Mouse (Mus musculus) intestine, embryonic 15.5 days (tissue): ENCODE data around the gene Trem3. TPM values are rescaled to one million over a fixed set of nuclear protein-coding genes. Genes with fewer than 3 reads are reported as not detected.

Source experiments
- ATAC-seq: fragments of 200-750 bp; cut with Nextera tagmentation; 2 replicates; pipeline ENCODE4 v1.8.0; 2017; ENCODE audit warnings: moderate TSS enrichment, moderate library complexity
- H3K27ac ChIP-seq: fragments of 300-500 bp; sonication (generic); 2 replicates; pipeline ENCODE4 v1.5.1; 2015; ENCODE audit warnings: mild to moderate bottlenecking, inconsistent platforms
- H3K27me3 ChIP-seq: fragments of 300-500 bp; sonication (generic); replicated peaks from 2 replicates; pipeline ENCODE4 v1.6.1; 2015; ENCODE audit warnings: inconsistent platforms
- H3K36me3 ChIP-seq: fragments of 300-500 bp; sonication (generic); 2 replicates; pipeline ENCODE4 v1.6.1; 2015; ENCODE audit warnings: inconsistent platforms
- H3K4me1 ChIP-seq: fragments of 300-500 bp; sonication (generic); replicated peaks from 2 replicates; pipeline ENCODE4 v1.6.1; 2015; ENCODE audit warnings: inconsistent platforms
- H3K4me2 ChIP-seq: fragments of 300-500 bp; sonication (generic); replicated peaks from 2 replicates; pipeline ENCODE4 v1.6.1; 2015; ENCODE audit warnings: mild to moderate bottlenecking, inconsistent platforms
- H3K4me3 ChIP-seq: fragments of 300-500 bp; sonication (generic); replicated peaks from 2 replicates; pipeline ENCODE4 v1.5.1; 2015; ENCODE audit warnings: inconsistent platforms
- H3K9ac ChIP-seq: fragments of 300-500 bp; sonication (generic); 2 replicates; pipeline ENCODE4 v1.6.1; 2015; ENCODE audit warnings: inconsistent platforms
- H3K9me3 ChIP-seq: fragments of 300-500 bp; sonication (generic); 2 replicates; pipeline ENCODE4 v1.6.1; 2016; ENCODE audit warnings: inconsistent platforms
- WGBS: fragments of 180-500 bp; shearing (Covaris S2); methylation state at CpG from one replicate; pipeline ENCODE4 v1.1.7; 2015; 5-methylcytosine and 5-hydroxymethylcytosine counted together
- polyA plus RNA-seq: library from polyadenylated mRNA; unstranded; fragments of >200 nt; fragmentation: Nextera tagmentation; extraction: Ambion mirVana; gene quantifications from 2 replicates; pipeline ENCODE4 v1.2.1, GENCODE M21; 2015

Gene Trem3
- polyA plus RNA-seq, 1 experiment from 2014 or later: 0.19 TPM

DNA sequence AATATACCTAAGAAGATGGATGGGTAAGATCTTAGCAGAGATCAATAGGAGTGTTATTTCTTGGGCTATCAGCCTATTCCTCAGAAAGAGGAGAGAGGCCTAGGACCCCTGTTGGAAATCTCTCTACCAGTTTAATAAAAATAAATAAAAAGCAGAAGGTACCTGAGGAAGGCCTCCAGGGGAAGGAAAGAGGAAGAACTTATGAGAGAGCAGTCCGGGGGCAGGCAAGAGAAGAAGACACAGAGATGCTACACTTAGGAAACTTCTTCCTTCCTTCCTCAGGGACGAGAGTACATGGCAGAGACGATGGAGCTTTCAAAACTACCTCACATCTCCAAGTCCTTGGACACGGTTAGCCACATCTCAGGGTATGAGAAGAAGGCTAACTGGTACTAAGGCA is 26.5 kb downstream of the Trem3 start:
- Histone ChIP-seq H3K9ac (no peak overlapping the region), H3K4me1 (no peaks in the 10 kb centered on the region; the same call in 1 of the 2 replicates), H3K4me3 (no peak overlapping the region), H3K27ac (no peak overlapping the region), H3K36me3 (no peaks in the 10 kb centered on the region), H3K4me2 (no peak overlapping the region), H3K27me3 (no peaks in the 10 kb centered on the region), H3K9me3 (no peaks in the 10 kb centered on the region)
- 83% methylated on average over 4 of the region's 4 CpGs for WGBS
- ATAC-seq: no peak

GRCm38 (mm10) chr17:48274885-48275284 is 27.3 kb downstream of the Trem3 start:
- 0 out of 2 replicates have a peak, but pooled peaks have one; percentile 38 for ATAC-seq
- WGBS: 45% methylated on average over 6 of the region's 6 CpGs
- Histone ChIP-seq H3K27me3 (no peaks in the 10 kb centered on the region), H3K27ac (no peak overlapping the region), H3K36me3 (no peaks in the 10 kb centered on the region), H3K4me2 (no peak overlapping the region), H3K4me3 (no peak overlapping the region), H3K9ac (no peak overlapping the region), H3K9me3 (no peaks in the 10 kb centered on the region), H3K4me1 (no peaks in the 10 kb centered on the region; the same call in 1 of the 2 replicates)

DNA sequence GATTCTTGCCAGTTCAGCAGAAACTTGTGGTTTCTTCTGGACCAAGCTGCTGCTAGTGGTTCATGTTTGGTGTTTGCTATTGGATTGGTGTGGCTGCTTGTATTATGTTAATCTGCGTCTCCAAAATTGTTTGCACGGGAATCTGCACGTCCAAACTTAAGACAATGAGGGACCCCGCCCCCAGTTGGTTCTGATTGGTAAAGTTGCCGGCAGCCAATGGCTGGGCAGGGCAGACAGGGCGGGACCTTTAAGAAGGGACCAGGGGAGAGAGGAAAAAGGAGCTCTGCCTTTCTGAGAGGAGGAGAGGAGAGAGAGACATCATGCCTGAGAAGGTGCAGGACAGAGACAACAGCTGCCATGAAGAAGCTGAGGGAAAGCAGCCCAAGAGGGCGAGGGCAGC is 28.2 kb downstream of the Trem3 start:
- Histone ChIP-seq H3K27ac (no peak overlapping the region), H3K36me3 (no peaks in the 10 kb centered on the region), H3K9me3 (no peaks in the 10 kb centered on the region), H3K4me3 (no peak overlapping the region), H3K4me2 (no peak overlapping the region), H3K27me3 (no peaks in the 10 kb centered on the region), H3K9ac (no peak overlapping the region), H3K4me1 (no peaks in the 10 kb centered on the region; the same call in 1 of the 2 replicates)
- 66% methylated on average over 7 of the region's 7 CpGs for WGBS
- no peak for ATAC-seq

- H3K4me2 ChIP-seq: no peak overlapping the region
- H3K36me3 ChIP-seq: no peaks in the 10 kb centered on the region
- H3K9me3 ChIP-seq: no peaks in the 10 kb centered on the region
- no peaks in the 10 kb centered on the region for H3K27me3 ChIP-seq
- no peak overlapping the region for H3K9ac ChIP-seq
- H3K27ac ChIP-seq: no peak overlapping the region
- H3K4me1 ChIP-seq: 0 out of 2 replicates have a peak, but pooled peaks cover 3% of the 10 kb centered on the region
- no peak overlapping the region for H3K4me3 ChIP-seq
- ATAC-seq: no peak
Measured at GRCm38 (mm10) chr17:48278381-48278780, 30.8 kb downstream of the Trem3 start.

GRCm38 (mm10) chr17:48279002-48279401 is 31.4 kb downstream of the Trem3 start:
- H3K4me2 ChIP-seq: no peak overlapping the region
- H3K4me1 ChIP-seq: 0 out of 2 replicates have a peak, but pooled peaks cover 3% of the 10 kb centered on the region
- H3K27me3 ChIP-seq: no peaks in the 10 kb centered on the region
- H3K27ac ChIP-seq: no peak overlapping the region
- H3K36me3 ChIP-seq: no peaks in the 10 kb centered on the region
- 80% methylated on average over 4 of the region's 4 CpGs for WGBS
- no peak overlapping the region for H3K9ac ChIP-seq
- H3K4me3 ChIP-seq: no peak overlapping the region
- ATAC-seq: no peak
- no peaks in the 10 kb centered on the region for H3K9me3 ChIP-seq

DNA sequence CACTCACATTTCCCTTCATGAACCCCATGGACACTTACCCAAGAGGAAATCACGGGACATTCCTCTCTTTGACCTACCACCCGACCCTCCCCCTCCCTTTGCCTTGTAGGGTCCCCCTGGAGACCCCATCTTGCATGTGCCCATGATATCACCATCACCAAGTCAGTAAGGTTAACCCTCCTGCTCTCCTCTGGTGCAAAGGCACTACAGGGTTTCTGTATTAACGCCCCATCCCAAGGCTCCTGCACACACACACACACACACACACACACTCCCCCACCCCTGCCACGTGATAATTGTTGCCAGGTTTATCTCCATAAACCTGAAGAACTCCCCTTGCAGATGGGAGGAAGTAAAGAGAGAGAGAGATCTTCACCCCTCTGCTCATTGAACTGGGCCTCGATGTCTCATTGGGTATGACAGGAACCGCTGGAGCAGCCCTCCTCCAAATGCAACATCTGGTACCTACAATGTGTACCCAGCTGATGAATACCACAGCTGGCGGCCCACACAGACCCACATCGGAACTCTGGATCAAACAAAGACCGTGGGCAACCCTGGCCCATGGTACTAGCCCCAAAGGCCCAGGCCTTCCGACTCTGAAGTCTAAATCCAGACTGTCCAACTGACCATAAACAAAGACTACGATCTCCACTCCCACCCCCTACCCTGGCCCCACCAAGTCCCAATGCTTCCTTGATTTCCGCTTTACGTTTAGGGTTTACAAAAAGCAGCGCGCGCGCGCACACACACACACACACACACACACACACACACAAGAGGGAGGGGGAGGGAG is 33.6 kb downstream of the Trem3 start:
- peak overlapping the region; percentile 58 for H3K4me2 ChIP-seq
- ATAC-seq: peak; percentile 41
- H3K4me1 ChIP-seq: 0 out of 2 replicates have a peak, but pooled peaks cover 3% of the 10 kb centered on the region
- no peaks in the 10 kb centered on the region for H3K27me3 ChIP-seq
- H3K9me3 ChIP-seq: no peaks in the 10 kb centered on the region
- H3K36me3 ChIP-seq: no peaks in the 10 kb centered on the region
- H3K27ac ChIP-seq: no peak overlapping the region
- WGBS: 24% methylated on average over 18 of the region's 18 CpGs
- no peak overlapping the region for H3K9ac ChIP-seq
- peak overlapping the region; percentile 15; the same call in 1 of the 2 replicates for H3K4me3 ChIP-seq

DNA sequence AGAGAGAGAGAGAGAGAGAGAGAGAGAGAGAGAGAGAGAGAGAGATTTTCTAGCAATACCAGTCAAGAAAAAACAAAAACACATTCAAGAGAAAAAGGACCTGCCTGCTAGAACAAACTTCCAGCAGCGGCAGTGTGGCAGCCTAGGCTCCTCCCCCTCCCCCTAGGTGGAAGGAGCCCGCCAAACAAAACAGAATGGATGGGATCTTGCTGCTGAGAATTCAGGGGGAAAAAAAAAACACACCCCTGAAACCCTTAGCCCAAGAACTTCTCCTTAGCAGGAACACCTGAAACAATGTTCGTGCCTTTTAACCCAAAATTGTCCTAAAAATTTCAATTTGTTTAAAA is 34.1 kb downstream of the Trem3 start:
- Histone ChIP-seq H3K27ac (no peak overlapping the region), H3K27me3 (no peaks in the 10 kb centered on the region), H3K4me1 (0 out of 2 replicates have a peak, but pooled peaks cover 3% of the 10 kb centered on the region), H3K4me2 (peak overlapping the region; percentile 58), H3K36me3 (no peaks in the 10 kb centered on the region), H3K9me3 (no peaks in the 10 kb centered on the region), H3K9ac (no peak overlapping the region), H3K4me3 (peak overlapping the region; percentile 15; the same call in 1 of the 2 replicates)
- WGBS: 8% methylated on average over 3 of the region's 3 CpGs
- ATAC-seq: no peak

DNA sequence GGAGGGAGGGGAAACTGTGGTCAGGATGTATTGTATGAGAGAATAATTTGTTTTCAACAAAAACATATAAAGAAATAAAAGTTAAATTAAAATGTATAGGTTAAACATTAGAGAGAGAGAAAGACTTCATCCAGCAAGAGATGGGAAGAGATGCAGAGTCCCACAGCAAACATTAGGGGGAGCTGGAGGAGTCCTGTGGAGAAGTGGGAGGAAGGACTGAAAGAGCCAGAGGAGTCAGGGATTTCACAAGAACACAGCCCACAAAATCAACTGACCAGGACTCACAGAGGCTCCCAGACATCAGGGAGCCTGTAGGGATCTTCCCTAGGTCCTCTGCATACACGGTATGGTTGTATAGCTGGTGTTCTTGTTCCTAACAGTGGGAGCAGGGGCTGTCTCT is 39.2 kb downstream of the Trem3 start:
- H3K4me2 ChIP-seq: no peak overlapping the region
- no peak overlapping the region for H3K27ac ChIP-seq
- H3K36me3 ChIP-seq: no peaks in the 10 kb centered on the region
- no peaks in the 10 kb centered on the region for H3K4me1 ChIP-seq
- 45% methylated on average over 1 of the region's 1 CpGs for WGBS
- no peaks in the 10 kb centered on the region for H3K27me3 ChIP-seq
- no peak overlapping the region for H3K9ac ChIP-seq
- H3K9me3 ChIP-seq: no peaks in the 10 kb centered on the region
- ATAC-seq: no peak
- H3K4me3 ChIP-seq: no peak overlapping the region

DNA sequence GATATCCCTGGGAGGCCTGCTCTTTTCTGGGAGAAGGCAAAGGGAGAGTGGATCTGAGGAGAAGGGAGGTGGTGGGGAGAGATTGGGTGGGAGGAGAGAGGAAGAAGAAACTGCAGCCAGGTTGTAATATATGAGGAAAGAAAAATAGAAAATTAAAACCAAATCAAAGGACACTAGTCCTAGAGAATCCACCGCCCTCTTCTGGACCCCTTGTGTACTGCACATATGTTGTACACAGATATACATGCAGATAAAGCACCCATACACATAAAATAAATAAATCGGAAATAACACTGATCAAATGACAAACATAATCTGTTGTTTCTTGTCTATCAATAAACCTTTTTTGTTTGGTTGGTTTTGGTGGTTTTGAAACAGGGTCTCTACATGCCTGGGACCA is 39.7 kb downstream of the Trem3 start:
- Histone ChIP-seq H3K9ac (no peak overlapping the region), H3K4me3 (no peak overlapping the region), H3K27ac (no peak overlapping the region), H3K36me3 (no peaks in the 10 kb centered on the region), H3K4me2 (no peak overlapping the region), H3K27me3 (no peaks in the 10 kb centered on the region), H3K9me3 (no peaks in the 10 kb centered on the region), H3K4me1 (no peaks in the 10 kb centered on the region)
- ATAC-seq: no peak
- WGBS: 61% methylated on average over 2 of the region's 2 CpGs

DNA sequence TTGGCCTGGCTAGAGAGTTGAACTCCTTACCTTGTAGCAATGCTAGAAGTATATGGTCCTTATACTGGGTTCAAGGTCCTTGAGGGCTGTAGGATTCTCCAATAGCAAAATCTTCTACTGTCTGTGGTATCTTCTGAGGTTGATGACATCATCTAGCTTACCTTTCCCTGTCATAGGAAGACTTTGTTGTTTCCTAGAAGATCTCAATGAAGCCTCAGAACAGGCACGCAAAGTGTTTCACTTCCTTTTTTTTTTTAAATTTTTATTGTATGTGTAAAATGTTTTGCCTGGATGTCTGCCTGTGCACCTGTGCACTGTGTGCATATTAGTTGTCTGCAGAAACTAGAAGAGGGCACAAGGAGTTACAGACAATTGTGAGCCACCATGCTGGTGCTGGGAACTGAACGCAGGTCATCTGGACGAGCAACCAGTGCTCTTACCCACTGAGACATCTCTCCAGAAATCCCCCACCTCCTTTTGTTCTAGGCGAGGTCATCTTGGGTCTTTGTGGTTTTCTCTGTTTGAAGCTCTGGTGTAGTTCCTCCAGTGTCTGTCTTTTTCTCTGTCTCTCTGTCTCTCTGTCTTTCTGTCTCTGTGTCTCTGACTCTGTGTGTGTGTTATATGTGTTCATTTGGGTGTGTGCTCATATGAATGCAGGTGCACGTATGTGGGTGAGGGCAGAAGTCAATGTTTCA is 46.1 kb downstream of the Trem3 start:
- Histone ChIP-seq H3K36me3 (no peaks in the 10 kb centered on the region), H3K9ac (no peak overlapping the region), H3K4me2 (no peak overlapping the region), H3K27me3 (no peaks in the 10 kb centered on the region), H3K4me1 (no peaks in the 10 kb centered on the region), H3K9me3 (no peaks in the 10 kb centered on the region), H3K27ac (no peak overlapping the region), H3K4me3 (no peak overlapping the region)
- ATAC-seq: no peak
- WGBS: 82% methylated on average over 5 of the region's 5 CpGs

DNA sequence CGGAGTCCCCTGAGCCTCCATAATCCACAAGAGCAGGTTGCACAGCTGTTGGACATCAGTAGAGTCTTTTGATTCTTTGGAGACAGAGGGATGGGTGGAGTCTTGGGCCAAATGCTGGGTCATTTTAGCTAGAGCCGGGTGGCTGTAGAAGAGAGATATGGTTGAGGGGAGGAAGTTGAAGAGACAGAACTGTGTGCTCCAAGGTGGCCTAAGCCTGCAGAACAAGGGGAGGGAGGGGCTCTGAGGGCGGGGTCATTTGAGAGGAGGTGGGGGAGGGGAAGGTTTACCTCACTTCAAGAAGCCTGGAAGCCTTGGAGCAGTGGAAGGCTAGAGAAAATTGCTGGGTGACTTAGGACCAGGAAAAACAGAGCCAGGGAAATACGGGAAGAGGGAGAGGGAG is 51.6 kb downstream of the Trem3 start, which contains the start of gene Treml2:
Gene Treml2, plus strand, starts transcription at position 296 of the 400 bp plus-strand sequence.
- Histone ChIP-seq H3K36me3 (no peaks in the 10 kb centered on the region), H3K4me1 (peaks cover 4% of the 10 kb centered on the region; the same call in 1 of the 2 replicates), H3K9me3 (no peaks in the 10 kb centered on the region), H3K4me2 (no peak within 1 kb of the TSS; the same call in 1 of the 2 replicates), H3K27me3 (no peaks in the 10 kb centered on the region), H3K9ac (no peak within 1 kb of the TSS; the same call in 1 of the 2 replicates), H3K27ac (no peak within 1 kb of the TSS), H3K4me3 (no peak within 1 kb of the TSS)
- WGBS: 17% methylated on average over 3 of the region's 4 CpGs
- ATAC-seq: peak; percentile 41; the same call in 1 of the 2 replicates

DNA sequence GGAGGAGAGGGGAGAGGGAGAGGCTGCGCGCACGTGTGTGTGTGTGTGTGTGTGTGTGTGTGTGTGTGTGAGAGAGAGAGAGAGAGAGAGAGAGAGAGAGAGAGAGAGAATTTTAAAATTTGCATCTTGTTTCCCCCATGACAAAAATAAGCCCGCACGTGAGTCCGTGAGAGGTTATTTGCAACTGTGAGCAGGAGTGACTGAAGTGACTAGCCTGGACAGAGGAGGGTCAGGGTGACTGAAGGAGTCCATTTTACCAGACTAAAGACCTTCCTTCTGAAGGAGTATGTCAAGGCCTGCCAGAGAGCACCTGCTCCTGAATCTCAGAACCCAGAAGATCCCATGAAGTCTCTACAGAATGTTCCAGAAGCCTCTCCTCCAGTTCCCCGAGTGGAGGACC is 52.2 kb downstream of the Trem3 start:
- Histone ChIP-seq H3K9ac (no peak overlapping the region; the same call in 1 of the 2 replicates), H3K4me1 (peaks cover 4% of the 10 kb centered on the region; the same call in 1 of the 2 replicates), H3K4me2 (no peak overlapping the region; the same call in 1 of the 2 replicates), H3K27ac (no peak overlapping the region), H3K27me3 (no peaks in the 10 kb centered on the region), H3K9me3 (no peaks in the 10 kb centered on the region), H3K36me3 (no peaks in the 10 kb centered on the region), H3K4me3 (no peak overlapping the region)
- 46% methylated on average over 7 of the region's 7 CpGs for WGBS
- ATAC-seq: no peak; the same call in 1 of the 2 replicates
